Mouse (Mus musculus): Measurements from ENCODE around the gene Dot1l.

DNA sequence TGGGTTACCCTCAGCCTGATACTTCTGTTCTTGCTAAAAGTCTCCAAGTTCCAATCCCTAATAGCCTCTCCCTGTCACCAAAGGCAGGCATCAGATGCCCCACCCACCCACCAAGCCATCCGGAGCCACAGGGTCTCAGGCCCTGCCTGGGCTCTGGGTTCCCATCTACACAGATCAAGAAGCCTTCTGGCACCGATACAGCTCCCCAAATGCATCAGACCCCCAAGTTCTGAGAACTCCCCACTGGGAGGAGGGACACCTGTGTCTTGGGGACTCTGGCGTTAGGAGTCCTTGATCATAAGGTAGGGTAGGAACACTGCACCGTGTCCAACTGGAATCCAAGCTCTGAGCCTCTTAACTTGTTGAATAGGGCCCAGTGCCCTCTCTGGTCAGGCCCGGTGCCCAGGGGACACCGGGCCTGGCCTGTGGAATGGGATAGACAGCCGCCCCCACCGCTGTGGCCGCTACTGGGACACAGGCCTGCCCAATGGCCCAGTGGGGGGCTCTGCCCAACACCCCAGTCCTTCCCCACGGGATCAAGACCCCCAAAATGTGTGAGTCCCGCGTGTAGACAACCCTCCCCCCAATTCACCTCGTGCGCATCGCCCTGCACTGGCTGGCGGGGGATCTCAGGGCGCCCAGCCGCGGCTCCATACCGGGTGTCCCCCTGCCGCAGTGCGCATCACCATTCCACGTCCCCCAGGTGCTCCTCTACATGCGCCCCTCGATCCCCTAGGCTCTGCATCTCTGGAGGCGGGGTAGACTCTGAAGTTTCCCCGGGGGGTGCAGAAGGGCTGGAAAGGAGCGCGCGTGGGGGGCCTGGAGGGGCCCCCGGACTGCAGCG lies 88.3 kb downstream of the Dot1l start:
- TF ChIP-seq POLR2A (IDR thresholded peaks at IDR 0.05; ENCODE audit: borderline replicate concordance, control insufficient read depth, low read depth, low read length) (no peak), CTCF (IDR thresholded peaks at IDR 0.05; ENCODE audit: control insufficient read depth, insufficient read depth, low read length) (no peak)

Measured in bone marrow, adult 2 months (tissue).